Mouse (Mus musculus): ENCODE measurements around the gene Med18.

- no peak for TF ChIP-seq CTCF (IDR thresholded peaks at IDR 0.05; ENCODE audit: low read depth, low read length)
- no peak for TF ChIP-seq POLR2A (IDR thresholded peaks at IDR 0.05; ENCODE audit: borderline replicate concordance, low read depth, low read length)
Observed at GRCm38 (mm10) chr4:132507210-132507609, 43.5 kb upstream of the Med18 start.
